Mouse (Mus musculus) cerebellum, adult 18-20 months (tissue): Measurements from ENCODE around the gene Myo7a.

Experiments used
- DNase-seq, 2 experiments: peaks; one replicate each; pipeline ENCODE4 v3.0.0; 2021

Myo7a gene

GRCm38 (mm10) chr7:98119179-98119960 lies at the start of gene Myo7a:
Myo7a (minus strand) TSS chr7:98119524.
- DNase-seq, result no peak

- no peak for DNase-seq
Measured at GRCm38 (mm10) chr7:98164999-98165528, 45.7 kb upstream of the Myo7a start.

- no peak for DNase-seq
Measured at GRCm38 (mm10) chr7:98164382-98164998, 45.2 kb upstream of the Myo7a start.

GRCm38 (mm10) chr7:98163700-98164099 lies 44.4 kb upstream of the Myo7a start:
- DNase-seq, result no peak

- DNase-seq, result no peak
Measured at GRCm38 (mm10) chr7:98162239-98162638, 42.9 kb upstream of the Myo7a start.

GRCm38 (mm10) chr7:98160041-98160740 lies 40.9 kb upstream of the Myo7a start:
- DNase-seq, result no peak

GRCm38 (mm10) chr7:98158481-98158880 lies 39.2 kb upstream of the Myo7a start:
- DNase-seq, result no peak

GRCm38 (mm10) chr7:98157636-98158332 lies 38.5 kb upstream of the Myo7a start:
- DNase-seq, result no peak

GRCm38 (mm10) chr7:98156280-98156665 lies 36.9 kb upstream of the Myo7a start:
- DNase-seq, result no peak

- peak; percentile 54 to 65 for DNase-seq
Measured at GRCm38 (mm10) chr7:98155546-98156279, 36.4 kb upstream of the Myo7a start.

GRCm38 (mm10) chr7:98153892-98154291 lies 34.6 kb upstream of the Myo7a start:
- DNase-seq, result no peak

GRCm38 (mm10) chr7:98153345-98153744 lies 34.0 kb upstream of the Myo7a start:
- no peak for DNase-seq

- no peak for DNase-seq
Measured at GRCm38 (mm10) chr7:98152400-98152799, 33.1 kb upstream of the Myo7a start.

- no peak for DNase-seq
Measured at GRCm38 (mm10) chr7:98150525-98150924, 31.2 kb upstream of the Myo7a start.

GRCm38 (mm10) chr7:98149802-98150201 lies 30.5 kb upstream of the Myo7a start:
- no peak for DNase-seq

GRCm38 (mm10) chr7:98148721-98149407 lies 29.5 kb upstream of the Myo7a start:
- no peak for DNase-seq

GRCm38 (mm10) chr7:98147766-98148165 lies 28.4 kb upstream of the Myo7a start:
- DNase-seq, result no peak

GRCm38 (mm10) chr7:98146447-98146845 lies 27.1 kb upstream of the Myo7a start:
- DNase-seq, result no peak

- DNase-seq, result no peak
Measured at GRCm38 (mm10) chr7:98145842-98146446, 26.6 kb upstream of the Myo7a start.

- DNase-seq, result no peak
Measured at GRCm38 (mm10) chr7:98145402-98145801, 26.1 kb upstream of the Myo7a start, which contains the start of gene Omp. Omp (minus strand) TSS chr7:98145502.

- no peak for DNase-seq
Measured at GRCm38 (mm10) chr7:98142648-98143047, 23.3 kb upstream of the Myo7a start.
